Mouse (Mus musculus): ENCODE results near the gene Ccin.

DNA sequence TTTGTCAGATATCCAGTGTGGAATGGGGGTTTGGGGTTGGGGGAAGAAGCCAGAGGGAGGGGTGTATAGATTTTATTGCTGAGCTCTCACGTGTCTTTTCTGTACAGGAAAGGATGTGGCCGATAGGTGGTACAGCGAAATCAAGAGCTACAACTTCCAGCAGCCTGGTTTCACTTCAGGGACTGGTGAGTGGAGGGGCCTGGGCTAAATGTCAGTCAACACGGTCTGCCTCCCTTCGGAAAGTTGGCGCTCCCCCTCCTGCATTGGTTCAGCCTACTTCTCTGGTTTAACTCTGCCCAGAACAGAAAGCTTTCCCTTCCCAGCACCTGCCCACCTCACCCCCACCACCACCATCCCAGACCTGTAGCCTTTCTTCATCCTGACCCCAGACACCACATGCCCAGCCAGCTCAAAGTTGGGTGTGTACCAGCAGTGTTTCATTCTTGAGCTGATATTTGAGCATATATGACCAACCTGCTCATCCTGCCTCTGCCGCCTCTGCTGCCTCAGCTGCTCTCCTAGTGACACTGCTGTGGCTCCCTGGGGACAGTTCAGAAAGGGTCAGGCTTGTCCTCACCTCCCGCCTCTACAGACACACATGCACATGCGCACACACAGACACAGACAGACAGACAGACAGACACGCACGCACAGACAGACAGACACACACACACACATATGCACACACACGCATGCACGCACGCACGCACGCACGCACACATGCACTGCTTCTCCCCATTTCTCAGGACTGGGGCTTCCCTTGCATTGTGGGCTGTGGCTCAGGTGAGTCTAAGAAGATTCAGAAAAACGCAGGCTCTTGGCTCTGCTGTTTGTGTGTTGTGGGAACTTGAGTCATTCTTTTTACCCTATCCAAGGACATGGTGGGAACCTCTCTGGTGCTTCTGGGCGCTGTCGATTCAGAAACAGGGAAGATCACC is 12.6 kb upstream of the Ccin start:
- no peak for TF ChIP-seq CTCF (IDR thresholded peaks at IDR 0.05; ENCODE audit: low read depth)
- TF ChIP-seq EP300 (optimal IDR thresholded peaks at IDR 0.05), result no peak
